Mouse (Mus musculus) skeletal muscle tissue, postnatal 0 days (tissue): Measurements from ENCODE around the gene Slc8a2. TPM values are rescaled to one million over a fixed set of nuclear protein-coding genes. Genes with fewer than 3 reads are reported as not detected.

ENCODE experiments used
- polyA plus RNA-seq: library from polyadenylated mRNA; unstranded; fragments of >200 nt; fragmentation: Nextera tagmentation; extraction: Ambion mirVana; gene quantifications from 2 replicates; pipeline ENCODE4 v1.2.1, GENCODE M21; 2015

Slc8a2 gene
- polyA plus RNA-seq, result 0.04 and 0.06 TPM in 2 replicates

DNA sequence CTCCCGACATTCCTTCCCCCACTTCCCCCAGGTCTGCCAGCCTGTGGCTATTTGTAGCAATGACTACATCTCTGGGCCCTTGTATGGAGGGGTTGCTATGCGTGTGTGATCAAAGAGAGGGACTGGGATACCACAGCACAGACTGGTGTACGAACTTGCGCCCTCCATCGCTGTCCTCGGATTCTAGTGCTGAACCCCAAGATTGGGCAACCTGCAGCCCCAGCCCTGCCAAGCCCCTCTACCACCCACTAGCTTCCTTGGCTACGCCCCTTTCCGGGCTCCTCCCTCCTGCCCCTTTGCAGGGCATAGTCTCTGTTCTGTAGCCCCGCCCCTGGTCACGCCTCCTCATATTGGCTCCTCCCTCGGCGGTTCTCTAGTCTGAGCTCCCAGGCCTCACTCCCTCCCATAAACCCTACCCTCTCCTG, at the start of gene Slc8a2:
Gene Slc8a2 (plus strand): TSS at position 406 of the 425 bp plus-strand sequence.

GRCm38 (mm10) chr7:16098021-16099017, 31.3 kb upstream of the Slc8a2 start, which contains the start of gene Napa:
Napa (plus strand) TSS chr7:16098458.

DNA sequence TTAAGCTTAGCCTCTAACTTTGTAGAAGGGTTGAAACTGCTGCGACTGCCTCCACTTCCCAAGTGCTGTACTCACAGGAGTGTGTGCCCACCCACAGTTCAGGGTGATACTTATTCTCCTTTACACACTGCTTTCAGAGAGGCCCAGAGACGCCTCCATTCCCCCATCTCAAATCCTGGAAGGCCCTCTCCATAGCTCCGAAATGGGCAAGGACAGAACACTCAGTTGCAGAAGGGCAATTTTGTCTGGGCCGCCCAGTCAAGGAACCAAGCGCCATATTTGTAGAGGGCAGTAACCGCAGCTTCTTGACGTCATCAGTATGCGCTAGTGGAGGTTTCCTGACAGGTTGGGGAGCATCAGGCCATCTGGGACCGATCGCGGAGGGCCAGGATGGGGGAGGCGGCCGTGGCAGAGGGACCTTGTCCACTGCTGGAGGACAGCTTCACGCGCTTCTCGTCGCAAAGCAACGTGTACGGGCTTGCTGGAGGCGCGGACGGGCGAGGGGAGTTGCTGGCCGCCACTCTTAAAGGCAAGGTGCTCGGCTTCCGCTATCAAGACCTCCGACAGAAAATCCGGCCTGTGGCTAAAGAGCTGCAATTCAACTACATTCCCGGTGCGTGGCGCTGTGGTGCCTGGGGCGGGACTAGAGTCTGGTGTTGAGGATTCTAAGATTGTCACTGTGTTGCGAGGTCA, 9.9 kb upstream of the Slc8a2 start, which contains the start of gene Kptn:
Gene Kptn (plus strand): TSS at position 327 of the 693 bp plus-strand sequence.

GRCm38 (mm10) chr7:16174597-16175541, 45.2 kb downstream of the Slc8a2 start, which contains the start of gene Meis3:
Meis3 (plus strand) TSS chr7:16175090.

Other genes with a start within 250 kb of the Slc8a2 start
- not detected in 2 replicates for gene Crx, start 249.9 kb upstream of the Slc8a2 start, polyA plus RNA-seq
- not detected in 2 replicates for gene Crxos, start 247.2 kb upstream of the Slc8a2 start, polyA plus RNA-seq
- gene Selenow, start 207.4 kb upstream of the Slc8a2 start, polyA plus RNA-seq, result 1,000 and 1,017 TPM in 2 replicates
- 158 and 170 TPM in 2 replicates for gene Nop53, start 183.8 kb upstream of the Slc8a2 start, polyA plus RNA-seq
- 66.9 and 87.8 TPM in 2 replicates for gene Ehd2, start 162.3 kb upstream of the Slc8a2 start, polyA plus RNA-seq
- gene Bicra, start 81.9 kb upstream of the Slc8a2 start, polyA plus RNA-seq, result 3.2 TPM in 2 replicates
- not detected in 2 replicates for gene Zfp541, start 68.0 kb upstream of the Slc8a2 start, polyA plus RNA-seq
- 183 and 189 TPM in 2 replicates for gene Napa, start 31.4 kb upstream of the Slc8a2 start, polyA plus RNA-seq
- gene Kptn, start 9.9 kb upstream of the Slc8a2 start, polyA plus RNA-seq, result 12.5 and 12.6 TPM in 2 replicates
- gene Meis3, start 45.3 kb downstream of the Slc8a2 start, polyA plus RNA-seq, result 8.5 and 11.3 TPM in 2 replicates
- 5.0 and 5.1 TPM in 2 replicates for gene Dhx34, start 92.2 kb downstream of the Slc8a2 start, polyA plus RNA-seq
- 0.13 and 0.17 TPM in 2 replicates for gene C5ar2, start 114.3 kb downstream of the Slc8a2 start, polyA plus RNA-seq
- 4.4 and 6.7 TPM in 2 replicates for gene C5ar1, start 129.7 kb downstream of the Slc8a2 start, polyA plus RNA-seq
- 8.9 and 11.3 TPM in 2 replicates for gene Inafm1, start 143.8 kb downstream of the Slc8a2 start, polyA plus RNA-seq
- gene Ccdc9, start 157.0 kb downstream of the Slc8a2 start, polyA plus RNA-seq, result 7.5 and 10.2 TPM in 2 replicates
- 4.0 and 8.4 TPM in 2 replicates for gene Bbc3, start 178.6 kb downstream of the Slc8a2 start, polyA plus RNA-seq